Mouse (Mus musculus): ENCODE results near the gene Xirp1. TPM values are rescaled to one million over a fixed set of nuclear protein-coding genes. Genes with fewer than 3 reads are reported as not detected.

Gene Xirp1
- total and polyA plus RNA-seq, 3 experiments: not detected

GRCm38 (mm10) chr9:119976704-119977556 is 46.5 kb downstream of the Xirp1 start:
- Histone ChIP-seq H3K4me2 (ENCODE audit: insufficient read depth, low read depth, poor library complexity, severe bottlenecking) (peak overlapping the region; percentile 71), H3K27ac (ENCODE audit: insufficient read depth, low read depth) (peak overlapping the region; percentile 96), H3K27me3 (replicated peaks) (no peaks in the 10 kb centered on the region), H3K4me1 (ENCODE audit: control insufficient read depth in 1 of 2, insufficient read depth in 2 of 2) (peaks cover 20 to 53% of the 10 kb centered on the region in 2 experiments), H3K9me3 (replicated peaks; ENCODE audit: low read length) (peaks cover 2% of the 10 kb centered on the region), H3K9ac (ENCODE audit: insufficient read depth, low read depth) (peak overlapping the region; percentile 47), H3K4me3 (replicated peaks in 1 of 3; ENCODE audit: low read depth in 2 of 3, low read length in 2 of 3, poor library complexity in 1 of 3) (peak overlapping the region; percentile 54 to 69 (median 55)), H3K36me3 (replicated peaks in 1 of 2; ENCODE audit: control insufficient read depth in 1 of 2, insufficient read depth in 1 of 2, low read length in 1 of 2) (peaks cover 29 to 33% of the 10 kb centered on the region in 2 experiments), H3K79me2 (replicated peaks; ENCODE audit: control insufficient read depth, extremely low read depth, insufficient read depth, poor library complexity, severe bottlenecking) (peaks cover 28% of the 10 kb centered on the region)
- in situ Hi-C loops (cut with MboI; ENCODE audit: low pct_ligation_motif_present, low pct_unique_long_range_greater_than_20kb, low sequenced_read_pairs) (no loop called here), dilution Hi-C loops (cut with MboI; ENCODE audit: extremely low pct_ligation_motif_present, extremely low pct_unique_long_range_greater_than_20kb, low sequenced_read_pairs) (no loop called here)
- TF ChIP-seq MAZ (IDR thresholded peaks at IDR 0.05; ENCODE audit: low read depth, low read length): peak; percentile 78
- TF ChIP-seq ELF1 (IDR thresholded peaks at IDR 0.05; ENCODE audit: low read depth, low read length): peak; percentile 65
- TF ChIP-seq TCF12 (IDR thresholded peaks at IDR 0.05; ENCODE audit: low read depth, low read length): peak; percentile 64; the same call in 1 of the 2 replicates
- 0 out of 2 replicates have a peak, but pooled peaks have one; percentile 8 for TF ChIP-seq TBP (conservative IDR thresholded peaks at IDR 0.05; ENCODE audit: low read depth, low read length)
- TF ChIP-seq ZC3H11A (IDR thresholded peaks at IDR 0.05; ENCODE audit: low read depth, low read length): no peak
- TF ChIP-seq MYC (IDR thresholded peaks at IDR 0.05; ENCODE audit: low read depth, low read length): no peak
- 0 out of 2 replicates have a peak, but pooled peaks have one; percentile 48 for TF ChIP-seq MXI1 (IDR thresholded peaks at IDR 0.05; ENCODE audit: low read depth, low read length)
- TF ChIP-seq HCFC1 (IDR thresholded peaks at IDR 0.05; ENCODE audit: low read depth, low read length): no peak
- peak; percentile 33; the same call in 1 of the 2 replicates for TF ChIP-seq IRF4 (IDR thresholded peaks at IDR 0.05; ENCODE audit: low read depth, low read length)
- TF ChIP-seq NRF1 (IDR thresholded peaks at IDR 0.05; ENCODE audit: low read depth, low read length): no peak
- peak; percentile 8; the same call in 1 of the 2 replicates for TF ChIP-seq SMC3 (IDR thresholded peaks at IDR 0.05; ENCODE audit: low read depth, low read length)
- no peak for TF ChIP-seq PAX5 (IDR thresholded peaks at IDR 0.05; ENCODE audit: low read length)
- TF ChIP-seq E2F4 (IDR thresholded peaks at IDR 0.05; ENCODE audit: insufficient replicate concordance, low read depth, low read length): no peak
- TF ChIP-seq ZNF384 (IDR thresholded peaks at IDR 0.05; ENCODE audit: low read depth, low read length): no peak
- peak; percentile 75 for TF ChIP-seq ETS1 (conservative IDR thresholded peaks at IDR 0.05; ENCODE audit: low read depth, low read length)
- peak; percentile 56; the same call in 1 of the 2 replicates for TF ChIP-seq NELFE (IDR thresholded peaks at IDR 0.05; ENCODE audit: low read depth, low read length)
- TF ChIP-seq CHD1 (IDR thresholded peaks at IDR 0.05; ENCODE audit: low read depth, low read length): peak; percentile 28; the same call in 1 of the 2 replicates
- no peak for TF ChIP-seq GABPA (IDR thresholded peaks at IDR 0.05; ENCODE audit: insufficient replicate concordance, low read depth, low read length)
- TF ChIP-seq ZKSCAN1 (IDR thresholded peaks at IDR 0.05; ENCODE audit: borderline replicate concordance, low read depth, low read length): no peak
- peak; percentile 75 for TF ChIP-seq SIN3A (IDR thresholded peaks at IDR 0.05; ENCODE audit: low read length)
- 0 out of 2 replicates have a peak, but pooled peaks have one; percentile 37 for TF ChIP-seq ZMIZ1 (IDR thresholded peaks at IDR 0.05; ENCODE audit: low read depth, low read length)
- TF ChIP-seq MEF2A (IDR thresholded peaks at IDR 0.05; ENCODE audit: borderline replicate concordance, low read depth, low read length): peak; percentile 69; the same call in 1 of the 2 replicates
- TF ChIP-seq USF1 (IDR thresholded peaks at IDR 0.05; ENCODE audit: low read depth, low read length): no peak; the same call in 1 of the 2 replicates
- 0 out of 2 replicates have a peak, but pooled peaks have one; percentile 17 for TF ChIP-seq MAFK (IDR thresholded peaks at IDR 0.05; ENCODE audit: insufficient replicate concordance, low read length)
- TF ChIP-seq KAT2A (IDR thresholded peaks at IDR 0.05; ENCODE audit: insufficient replicate concordance, low read length): 0 out of 2 replicates have a peak, but pooled peaks have one; percentile 16
- peak; percentile 56; the same call in 1 of the 2 replicates for TF ChIP-seq MAX (IDR thresholded peaks at IDR 0.05; ENCODE audit: low read length)
- no peak for TF ChIP-seq JUND (conservative IDR thresholded peaks at IDR 0.05; ENCODE audit: low read depth, low read length)
- TF ChIP-seq EP300 (IDR thresholded peaks at IDR 0.05; ENCODE audit: low read length): peak; percentile 16; the same call in 1 of the 2 replicates
- TF ChIP-seq BHLHE40 (IDR thresholded peaks at IDR 0.05; ENCODE audit: low read depth, low read length): peak; percentile 95
- TF ChIP-seq POLR2AphosphoS2 (IDR thresholded peaks at IDR 0.05; ENCODE audit: low read depth, low read length): no peak
- no peak; the same call in 1 of the 2 replicates for TF ChIP-seq RCOR1 (conservative IDR thresholded peaks at IDR 0.05; ENCODE audit: low read depth, low read length)
- no peak for TF ChIP-seq JUN (IDR thresholded peaks at IDR 0.05; ENCODE audit: insufficient read depth, low read depth, low read length)
- TF ChIP-seq CTCF (conservative IDR thresholded peaks at IDR 0.05 in 1 of 2, IDR thresholded peaks at IDR 0.05 in 1 of 2; ENCODE audit: low read depth in 2 of 2, low read length in 2 of 2): no peak
- peak; percentile 55; the same call in 1 of the 2 replicates for TF ChIP-seq CHD2 (IDR thresholded peaks at IDR 0.05; ENCODE audit: low read length)
- DNase-seq (ENCODE audit: extremely low read depth): no peak
